Mouse (Mus musculus) olfactory bulb, adult 2 months (tissue): ENCODE results near the gene 2410141K09Rik. TPM values are rescaled to one million over a fixed set of nuclear protein-coding genes. Genes with fewer than 3 reads are reported as not detected.
"Not testable (repeated sequence)": the region's sequence is repeated elsewhere in the genome, so short reads cannot be mapped to it uniquely, and the experiment has no call there.

Source experiments
- H3K27ac ChIP-seq: fragments of 200-500 bp; 2 replicates; pipeline ENCODE4 v1.5.1; 2012; ENCODE audit warnings: low read depth, low read length; ENCODE audit not compliant: insufficient read depth
- H3K4me1 ChIP-seq: fragments of 200-500 bp; 2 replicates; pipeline ENCODE4 v1.6.1; 2012; ENCODE audit warnings: low read length; ENCODE audit not compliant: control insufficient read depth, insufficient read depth
- H3K4me3 ChIP-seq: fragments of 200-500 bp; 2 replicates; pipeline ENCODE4 v1.5.1; 2012; ENCODE audit warnings: mild to moderate bottlenecking, low read depth, low read length, moderate library complexity; ENCODE audit not compliant: insufficient read depth
- WGBS: fragments of 180-500 bp; shearing (Covaris S2); methylation state at CpG from one replicate; pipeline ENCODE4 v1.1.7; 2018; 5-methylcytosine and 5-hydroxymethylcytosine counted together
- polyA plus RNA-seq: library from polyadenylated mRNA; stranded (reverse); fragments of >200 nt; gene quantifications from 2 replicates; pipeline ENCODE4 v1.2.4, GENCODE M21; 2012; ENCODE audit warnings: low replicate concordance; ENCODE audit not compliant: missing spikeins, insufficient read depth, insufficient read length

Gene 2410141K09Rik
- polyA plus RNA-seq, result not detected in 2 replicates

GRCm38 (mm10) chr13:66441018-66441417, at the start of gene 2410141K09Rik:
Gene 2410141K09Rik (minus strand): TSS chr13:66441118.
- not testable (repeated sequence) for H3K4me1 ChIP-seq, H3K4me3 ChIP-seq, H3K27ac ChIP-seq
- 78% methylated on average over 1 of the region's 6 CpGs for WGBS

GRCm38 (mm10) chr13:66426858-66427257, 14.1 kb downstream of the 2410141K09Rik start:
- H3K4me3 ChIP-seq, H3K27ac ChIP-seq, H3K4me1 ChIP-seq: not testable (repeated sequence)
- WGBS, result 0% methylated on average over 1 of the region's 5 CpGs

DNA sequence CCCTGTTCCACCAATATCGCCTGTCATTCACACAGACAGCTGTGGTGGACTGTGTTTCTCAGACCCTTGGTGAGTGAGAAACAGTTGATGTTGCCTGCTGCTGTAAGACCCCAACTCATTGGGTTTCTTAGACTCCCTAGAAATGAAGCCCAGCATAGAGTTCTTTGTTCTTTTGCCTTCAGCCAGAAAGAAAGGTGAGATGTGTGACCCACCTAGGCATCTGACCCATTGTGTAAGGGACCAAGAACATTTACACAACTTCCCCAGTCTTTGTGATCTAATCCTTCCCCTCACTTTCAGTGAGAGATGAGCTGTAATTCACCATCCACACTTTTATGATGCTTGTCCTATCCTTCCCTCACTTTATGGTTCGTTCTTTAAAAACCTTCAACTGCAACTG, 26.0 kb downstream of the 2410141K09Rik start:
- H3K4me1 ChIP-seq, H3K4me3 ChIP-seq, H3K27ac ChIP-seq: not testable (repeated sequence)
- WGBS, result no CpG with 5 or more reads among the region's 2 CpGs

Other genes starting within 250 kb of the 2410141K09Rik start
- gene Gm10772, start 213.5 kb downstream of the 2410141K09Rik start, polyA plus RNA-seq, result not detected in 2 replicates